Mouse (Mus musculus) olfactory bulb, adult 2 months (tissue): ENCODE data around the gene Olfr1311. TPM values are rescaled to one million over a fixed set of nuclear protein-coding genes. Genes with fewer than 3 reads are reported as not detected.
"Not testable (repeated sequence)": the region's sequence is repeated elsewhere in the genome, so short reads cannot be mapped to it uniquely, and the experiment has no call there.

Experiments used
- H3K27ac ChIP-seq: fragments of 200-500 bp; 2 replicates; pipeline ENCODE4 v1.5.1; 2012; ENCODE audit warnings: low read depth, low read length; ENCODE audit not compliant: insufficient read depth
- H3K4me1 ChIP-seq: fragments of 200-500 bp; 2 replicates; pipeline ENCODE4 v1.6.1; 2012; ENCODE audit warnings: low read length; ENCODE audit not compliant: control insufficient read depth, insufficient read depth
- H3K4me3 ChIP-seq: fragments of 200-500 bp; 2 replicates; pipeline ENCODE4 v1.5.1; 2012; ENCODE audit warnings: mild to moderate bottlenecking, low read depth, low read length, moderate library complexity; ENCODE audit not compliant: insufficient read depth
- CTCF ChIP-seq: fragments of 200-500 bp; IDR thresholded peaks from 2 replicates; pipeline ENCODE4 v1.5.1; 2012; ENCODE audit warnings: low read depth, mild to moderate bottlenecking, low read length, moderate library complexity; ENCODE audit not compliant: insufficient read depth
- POLR2A ChIP-seq: fragments of 200-500 bp; IDR thresholded peaks from 2 replicates; pipeline ENCODE4 v1.6.1; 2012; ENCODE audit warnings: mild to moderate bottlenecking, low read depth, low read length, moderate library complexity; ENCODE audit not compliant: insufficient read depth
- WGBS: fragments of 180-500 bp; shearing (Covaris S2); methylation state at CpG from one replicate; pipeline ENCODE4 v1.1.7; 2018; 5-methylcytosine and 5-hydroxymethylcytosine counted together
- polyA plus RNA-seq: library from polyadenylated mRNA; stranded (reverse); fragments of >200 nt; gene quantifications from 2 replicates; pipeline ENCODE4 v1.2.4, GENCODE M21; 2012; ENCODE audit warnings: low replicate concordance; ENCODE audit not compliant: missing spikeins, insufficient read depth, insufficient read length

The Olfr1311 gene
- polyA plus RNA-seq = not detected in 2 replicates

DNA sequence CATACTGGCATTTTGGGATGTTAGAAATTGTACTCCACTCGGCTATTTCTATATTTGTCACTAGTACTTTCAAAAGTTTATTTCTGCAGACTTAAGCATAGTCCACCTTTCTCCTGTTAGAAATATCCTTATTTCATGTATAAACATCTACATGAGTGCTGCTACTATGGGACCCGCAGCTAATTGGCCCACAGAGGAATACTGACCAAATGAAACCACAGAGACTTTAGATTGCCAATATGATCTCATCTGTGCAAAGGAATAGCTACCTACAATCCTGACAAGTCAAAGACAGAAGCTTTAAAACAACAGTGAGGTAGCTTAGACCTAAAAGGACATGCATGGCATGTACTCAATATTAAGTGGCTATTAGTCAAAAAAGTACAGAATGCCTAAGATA lies at the start of gene Olfr1311:
Gene Olfr1311 (minus strand): TSS at position 101 of the 400 bp plus-strand sequence.
- TF ChIP-seq CTCF (no peak), POLR2A (no peak)
- Histone ChIP-seq H3K27ac (no peak within 1 kb of the TSS), H3K4me3 (no peak within 1 kb of the TSS), H3K4me1 (no peaks in the 10 kb centered on the region)
- WGBS = 91% methylated on average over 2 of the region's 2 CpGs

DNA sequence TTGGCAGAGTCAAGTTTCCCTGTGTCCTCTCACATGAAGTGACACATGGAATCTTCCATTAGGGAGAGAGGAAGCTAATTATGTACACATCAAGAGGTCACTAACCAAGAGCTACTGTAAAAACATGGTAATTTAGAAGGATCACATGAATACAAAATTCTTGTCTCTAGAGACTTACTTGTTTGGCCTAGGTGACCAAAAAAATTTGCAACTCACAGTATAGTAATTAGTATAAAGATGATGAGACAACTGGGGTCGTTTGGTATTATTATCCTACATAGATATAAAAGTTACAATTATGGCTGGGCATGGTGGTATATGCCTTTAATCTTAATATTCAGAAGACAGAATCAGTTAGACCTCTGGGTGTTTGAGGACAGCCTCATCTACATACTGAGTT lies 25.9 kb upstream of the Olfr1311 start, which contains the start of gene Olfr1312:
Gene Olfr1312 (minus strand): TSS at position 101 of the 400 bp plus-strand sequence.
- Histone ChIP-seq H3K27ac (no peak within 1 kb of the TSS), H3K4me3 (no peak within 1 kb of the TSS), H3K4me1 (no peaks in the 10 kb centered on the region)
- no peak for TF ChIP-seq CTCF
- no peak for TF ChIP-seq POLR2A
- 29% methylated on average over 1 of the region's 1 CpGs for WGBS

DNA sequence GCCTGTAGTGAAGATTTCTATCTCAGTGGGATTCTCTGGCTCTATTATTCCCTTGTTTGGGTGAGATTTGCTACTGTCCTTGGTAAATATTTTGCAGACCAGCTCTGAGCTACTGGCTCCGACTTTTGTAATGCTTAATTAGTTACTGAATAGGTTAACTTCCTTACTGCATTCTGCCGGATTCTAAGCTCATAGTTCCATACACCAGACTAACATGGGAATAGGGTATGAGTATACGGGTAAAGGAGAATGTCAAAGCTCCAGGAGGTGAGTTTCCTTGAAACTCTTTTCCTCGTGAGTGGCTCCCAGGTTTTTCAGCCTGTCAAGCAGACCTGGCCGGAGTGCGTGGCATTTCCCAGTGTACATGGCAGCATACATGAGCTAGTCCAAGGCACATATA lies 2.8 kb upstream of the Olfr1311 start:
- H3K4me3 ChIP-seq, H3K4me1 ChIP-seq, H3K27ac ChIP-seq: not testable (repeated sequence)
- WGBS = 48% methylated on average over 6 of the region's 6 CpGs

DNA sequence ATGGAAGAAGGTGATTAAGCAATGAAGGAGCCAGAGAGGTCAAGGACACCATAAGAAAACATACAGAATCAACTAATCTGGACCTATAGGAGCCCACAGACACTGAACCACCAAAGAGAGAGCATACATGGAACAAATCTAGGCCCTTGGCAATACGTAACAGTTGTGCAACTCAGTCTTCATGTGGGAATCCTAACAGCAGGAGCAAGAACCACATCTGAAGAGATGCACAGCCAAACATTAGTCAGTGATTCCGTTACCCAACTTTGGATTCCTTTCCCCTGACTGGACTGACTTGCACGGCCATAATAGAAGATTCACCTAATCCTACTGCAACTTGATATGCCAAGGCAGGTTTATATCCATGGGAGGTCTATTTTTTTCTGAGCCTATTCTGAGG lies 9.3 kb downstream of the Olfr1311 start:
- Histone ChIP-seq H3K4me3 (no peak overlapping the region), H3K4me1 (no peaks in the 10 kb centered on the region), H3K27ac (no peak overlapping the region)
- TF ChIP-seq POLR2A = no peak
- TF ChIP-seq CTCF = no peak
- 87% methylated on average over 3 of the region's 3 CpGs for WGBS

DNA sequence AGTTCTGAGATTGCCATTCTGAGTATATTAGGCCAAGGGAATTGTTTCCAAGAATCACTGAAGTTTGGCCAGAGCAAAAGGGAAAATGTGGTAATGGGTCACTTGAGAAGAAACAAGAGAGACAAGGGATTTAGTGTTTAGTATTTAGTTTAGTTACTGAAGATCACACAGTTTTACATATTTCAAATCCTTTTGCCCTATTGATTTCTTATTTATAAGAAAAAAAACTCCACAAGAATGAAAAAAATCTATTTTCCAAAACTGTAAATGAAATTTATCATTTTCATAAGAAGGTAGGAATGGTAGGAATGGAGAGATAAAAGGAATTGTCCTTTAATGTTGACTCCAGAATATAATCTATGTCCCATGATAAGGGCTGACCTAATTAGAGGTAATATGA lies 11.6 kb downstream of the Olfr1311 start, which contains the start of gene Olfr1310:
Gene Olfr1310 (minus strand): TSS at position 101 of the 400 bp plus-strand sequence.
- H3K4me1 ChIP-seq = no peaks in the 10 kb centered on the region
- H3K27ac ChIP-seq = no peak within 1 kb of the TSS
- H3K4me3 ChIP-seq = no peak within 1 kb of the TSS

DNA sequence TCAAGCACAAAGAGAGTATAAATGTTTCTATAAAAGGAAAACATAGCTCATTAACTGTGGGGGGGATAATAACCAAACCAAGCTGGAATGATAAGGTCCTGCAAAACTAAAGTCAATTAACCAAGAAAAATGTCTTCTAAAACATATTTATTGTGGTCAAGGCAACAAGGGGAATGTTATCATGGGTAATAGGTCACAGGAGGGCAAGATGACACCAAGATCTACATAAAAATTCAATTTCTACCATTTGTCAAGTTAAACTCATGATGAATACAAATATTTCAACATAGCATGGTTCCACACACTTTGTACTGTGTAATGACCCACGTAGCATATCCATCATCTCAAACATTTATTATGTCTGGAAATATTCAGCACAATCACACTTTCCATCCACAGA lies 34.0 kb downstream of the Olfr1311 start, which contains the start of gene Olfr1309:
Gene Olfr1309 (minus strand): TSS at position 101 of the 400 bp plus-strand sequence.
- 67% methylated on average over 1 of the region's 1 CpGs for WGBS
- H3K4me1 ChIP-seq = no peaks in the 10 kb centered on the region
- H3K4me3 ChIP-seq = no peak within 1 kb of the TSS
- no peak within 1 kb of the TSS for H3K27ac ChIP-seq
- TF ChIP-seq CTCF = no peak
- TF ChIP-seq POLR2A = no peak

More for the DNA sequence above, 11.6 kb downstream of the Olfr1311 start, which contains the start of gene Olfr1310:
- no peak for TF ChIP-seq POLR2A
- no peak for TF ChIP-seq CTCF

Other genes with a start within 250 kb of the Olfr1311 start
- gene Olfr1302, start 247.0 kb downstream of the Olfr1311 start, polyA plus RNA-seq = not detected in 2 replicates
- gene Olfr1303, start 204.1 kb downstream of the Olfr1311 start, polyA plus RNA-seq = not detected in 2 replicates
- not detected in 2 replicates for gene Olfr1305, start 147.3 kb downstream of the Olfr1311 start, polyA plus RNA-seq
- gene Olfr1306, start 108.1 kb downstream of the Olfr1311 start, polyA plus RNA-seq = not detected in 2 replicates
- not detected in 2 replicates for gene Olfr1307, start 75.0 kb downstream of the Olfr1311 start, polyA plus RNA-seq
- not detected in 2 replicates for gene Olfr1308, start 59.5 kb downstream of the Olfr1311 start, polyA plus RNA-seq
- gene Olfr1309, start 34.1 kb downstream of the Olfr1311 start, polyA plus RNA-seq = not detected in 2 replicates
- gene Olfr1310, start 11.7 kb downstream of the Olfr1311 start, polyA plus RNA-seq = not detected in 2 replicates
- not detected in 2 replicates for gene Olfr1312, start 25.8 kb upstream of the Olfr1311 start, polyA plus RNA-seq
- not detected in 2 replicates for gene Olfr1313, start 53.4 kb upstream of the Olfr1311 start, polyA plus RNA-seq
- gene Olfr1314, start 72.4 kb upstream of the Olfr1311 start, polyA plus RNA-seq = not detected in 2 replicates
- gene Olfr1315-ps1, start 91.0 kb upstream of the Olfr1311 start, polyA plus RNA-seq = not detected in 2 replicates
- not detected in 2 replicates for gene Olfr1316, start 110.6 kb upstream of the Olfr1311 start, polyA plus RNA-seq
- not detected in 2 replicates for gene Olfr1317, start 115.9 kb upstream of the Olfr1311 start, polyA plus RNA-seq
- not detected in 2 replicates for gene Olfr1318, start 129.8 kb upstream of the Olfr1311 start, polyA plus RNA-seq
- gene Lpcat4, start 215.1 kb upstream of the Olfr1311 start, polyA plus RNA-seq = not detected in 2 replicates
- not detected in 2 replicates for gene Nutm1, start 234.9 kb upstream of the Olfr1311 start, polyA plus RNA-seq
- gene Nop10, start 237.5 kb upstream of the Olfr1311 start, polyA plus RNA-seq = not detected in 2 replicates
- gene Slc12a6, start 241.4 kb upstream of the Olfr1311 start, polyA plus RNA-seq = 90.3 and 136 TPM in 2 replicates
- gene Gm21985, start 241.9 kb upstream of the Olfr1311 start, polyA plus RNA-seq = not detected in 2 replicates